Mouse (Mus musculus): Measurements from ENCODE around the gene Gpr137. TPM values are rescaled to one million over a fixed set of nuclear protein-coding genes. Genes with fewer than 3 reads are reported as not detected.
A peak's percentile ranks its signal among the peaks of the same experiment; 100 is the strongest.
"Not testable (repeated sequence)": the region's sequence is repeated elsewhere in the genome, so short reads cannot be mapped to it uniquely, and the experiment has no call there.

Gpr137 gene
- polyA plus RNA-seq, 1 experiment from 2014 or later: 33.1 TPM

GRCm38 (mm10) chr19:6904846-6905245 is 37.4 kb downstream of the Gpr137 start:
- WGBS: 69% methylated on average over 2 of the region's 2 CpGs
- Histone ChIP-seq H3K4me3 (replicated peaks; ENCODE audit: low read depth, low read length) (no peak overlapping the region), H3K9ac (ENCODE audit: low read depth, low read length) (no peak overlapping the region), H3K27ac (peak overlapping the region; percentile 36; the same call in 1 of the 2 replicates), H3K4me2 (ENCODE audit: low read length) (no peak overlapping the region), H3K36me3 (ENCODE audit: insufficient read depth, low read length) (peaks cover 22% of the 10 kb centered on the region; the same call in 1 of the 2 replicates), H3K9me3 (replicated peaks; ENCODE audit: low read length) (no peaks in the 10 kb centered on the region), H3K4me1 (replicated peaks; ENCODE audit: insufficient read depth, low read length) (peaks cover 8% of the 10 kb centered on the region), H3K27me3 (ENCODE audit: insufficient read depth, low read length) (no peaks in the 10 kb centered on the region)
- DNase-seq (ENCODE audit: low spot score): no peak
- TF ChIP-seq CTCF (IDR thresholded peaks at IDR 0.05; ENCODE audit: low read depth): no peak
- ATAC-seq (replicated peaks; ENCODE audit: low FRiP score, low read depth): 0 out of 2 replicates have a peak, but pooled peaks have one; percentile 18

DNA sequence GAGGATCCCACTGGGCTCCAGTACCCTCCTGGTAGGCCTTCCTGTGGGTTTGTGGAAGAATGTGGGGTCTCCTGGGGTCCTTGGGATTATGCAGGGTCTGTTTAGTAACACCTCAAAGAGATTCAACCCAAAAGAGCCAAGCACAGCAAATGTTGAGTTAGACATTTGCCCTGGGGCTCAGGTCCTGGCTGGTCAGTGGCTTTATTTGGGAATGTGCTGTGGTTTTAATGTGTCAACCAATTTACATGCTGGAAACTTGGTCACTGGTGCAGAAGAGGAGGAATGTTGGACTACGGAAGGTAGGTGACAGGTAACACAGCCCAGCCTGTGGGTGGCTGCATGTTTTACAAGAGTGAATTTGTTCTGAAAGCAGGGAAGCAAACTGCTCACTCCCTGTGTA is 39.2 kb downstream of the Gpr137 start:
- ATAC-seq (replicated peaks; ENCODE audit: low FRiP score, low read depth) (no peak), DNase-seq (ENCODE audit: low spot score) (no peak)
- Histone ChIP-seq H3K4me3 (replicated peaks; ENCODE audit: low read depth, low read length) (no peak overlapping the region), H3K27ac (peak overlapping the region; percentile 31; the same call in 1 of the 2 replicates), H3K4me1 (replicated peaks; ENCODE audit: insufficient read depth, low read length) (peaks cover 7% of the 10 kb centered on the region), H3K36me3 (ENCODE audit: insufficient read depth, low read length) (peaks cover 22% of the 10 kb centered on the region; the same call in 1 of the 2 replicates), H3K27me3 (ENCODE audit: insufficient read depth, low read length) (no peaks in the 10 kb centered on the region), H3K4me2 (ENCODE audit: low read length) (no peak overlapping the region), H3K9me3 (replicated peaks; ENCODE audit: low read length) (no peaks in the 10 kb centered on the region), H3K9ac (ENCODE audit: low read depth, low read length) (no peak overlapping the region)
- WGBS: 70% methylated on average over 1 of the region's 1 CpGs
- TF ChIP-seq CTCF (IDR thresholded peaks at IDR 0.05; ENCODE audit: low read depth): no peak

GRCm38 (mm10) chr19:6899641-6900040 is 42.6 kb downstream of the Gpr137 start:
- no peak overlapping the region for H3K4me2 ChIP-seq (ENCODE audit: low read length)
- DNase-seq (ENCODE audit: low spot score) (no peak), ATAC-seq (replicated peaks; ENCODE audit: low FRiP score, low read depth) (no peak)
- H3K9me3 ChIP-seq (replicated peaks; ENCODE audit: low read length): no peaks in the 10 kb centered on the region
- 83% methylated on average over 4 of the region's 4 CpGs for WGBS
- TF ChIP-seq CTCF (IDR thresholded peaks at IDR 0.05; ENCODE audit: low read depth): no peak
- H3K27me3 ChIP-seq (ENCODE audit: insufficient read depth, low read length): no peaks in the 10 kb centered on the region
- H3K36me3 ChIP-seq (ENCODE audit: insufficient read depth, low read length): 0 out of 2 replicates have a peak, but pooled peaks cover 3% of the 10 kb centered on the region
- H3K9ac ChIP-seq (ENCODE audit: low read depth, low read length): no peak overlapping the region
- H3K4me1 ChIP-seq (replicated peaks; ENCODE audit: insufficient read depth, low read length): no peaks in the 10 kb centered on the region
- H3K27ac ChIP-seq: no peak overlapping the region
- no peak overlapping the region for H3K4me3 ChIP-seq (replicated peaks; ENCODE audit: low read depth, low read length)

GRCm38 (mm10) chr19:6895608-6896305 is 46.5 kb downstream of the Gpr137 start:
- not testable (repeated sequence) for H3K4me1 ChIP-seq (replicated peaks; ENCODE audit: insufficient read depth, low read length); H3K27ac ChIP-seq; ATAC-seq (replicated peaks; ENCODE audit: low FRiP score, low read depth); H3K9me3 ChIP-seq (replicated peaks; ENCODE audit: low read length); DNase-seq (ENCODE audit: low spot score); H3K4me2 ChIP-seq (ENCODE audit: low read length); H3K27me3 ChIP-seq (ENCODE audit: insufficient read depth, low read length); H3K4me3 ChIP-seq (replicated peaks; ENCODE audit: low read depth, low read length); H3K36me3 ChIP-seq (ENCODE audit: insufficient read depth, low read length); H3K9ac ChIP-seq (ENCODE audit: low read depth, low read length)
- 91% methylated on average over 18 of the region's 18 CpGs for WGBS

DNA sequence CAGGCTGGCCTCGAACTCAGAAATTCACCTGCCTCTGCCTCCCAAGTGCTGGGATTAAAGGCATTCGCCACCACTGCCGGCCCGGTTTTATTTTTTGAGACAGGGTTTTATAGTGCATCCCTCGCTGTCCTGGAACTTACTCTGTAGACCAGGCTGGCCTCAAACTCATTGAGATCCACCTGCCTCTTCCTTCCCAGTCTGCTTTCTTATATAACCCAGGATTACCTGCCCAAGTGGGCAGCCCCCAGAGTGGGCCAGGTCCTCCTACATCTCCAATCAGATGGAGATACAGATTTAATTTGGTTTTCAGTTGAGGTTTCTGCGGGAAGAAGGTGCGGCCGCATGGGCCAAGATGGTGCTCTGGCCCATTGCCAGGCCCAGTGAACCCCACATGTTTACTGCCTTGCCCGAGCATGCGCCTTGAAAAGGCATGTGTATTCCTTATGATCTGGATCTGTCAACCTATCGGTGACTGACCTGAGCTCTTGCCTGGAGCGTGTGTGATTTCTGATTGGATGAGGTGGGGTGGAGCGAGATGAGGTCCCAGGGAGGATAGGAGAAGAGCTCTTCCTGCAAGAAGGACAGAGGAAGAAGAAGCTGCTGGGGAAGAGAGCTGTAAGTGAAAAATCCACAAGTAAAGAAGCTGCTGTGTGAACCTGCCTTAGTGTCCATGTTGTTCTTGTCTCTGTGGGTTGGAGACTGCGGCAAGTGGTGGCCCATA is 48.4 kb downstream of the Gpr137 start:
- no peaks in the 10 kb centered on the region for H3K4me1 ChIP-seq (replicated peaks; ENCODE audit: insufficient read depth, low read length)

GRCm38 (mm10) chr19:6892512-6892911 is 49.8 kb downstream of the Gpr137 start:
- no peaks in the 10 kb centered on the region for H3K27me3 ChIP-seq (ENCODE audit: insufficient read depth, low read length)
- TF ChIP-seq CTCF (IDR thresholded peaks at IDR 0.05; ENCODE audit: low read depth): no peak
- H3K27ac ChIP-seq: no peak overlapping the region
- ATAC-seq (replicated peaks; ENCODE audit: low FRiP score, low read depth) (no peak), DNase-seq (ENCODE audit: low spot score) (no peak)
- H3K9me3 ChIP-seq (replicated peaks; ENCODE audit: low read length): no peaks in the 10 kb centered on the region
- H3K4me1 ChIP-seq (replicated peaks; ENCODE audit: insufficient read depth, low read length): no peaks in the 10 kb centered on the region
- 23% methylated on average over 4 of the region's 4 CpGs for WGBS
- H3K4me3 ChIP-seq (replicated peaks; ENCODE audit: low read depth, low read length): no peak overlapping the region
- H3K9ac ChIP-seq (ENCODE audit: low read depth, low read length): no peak overlapping the region
- H3K4me2 ChIP-seq (ENCODE audit: low read length): no peak overlapping the region
- no peaks in the 10 kb centered on the region for H3K36me3 ChIP-seq (ENCODE audit: insufficient read depth, low read length)

More for the DNA sequence above, 48.4 kb downstream of the Gpr137 start:
- no peaks in the 10 kb centered on the region for H3K27me3 ChIP-seq (ENCODE audit: insufficient read depth, low read length)
- no peak for TF ChIP-seq CTCF (IDR thresholded peaks at IDR 0.05; ENCODE audit: low read depth)
- H3K9me3 ChIP-seq (replicated peaks; ENCODE audit: low read length): no peaks in the 10 kb centered on the region
- no peak overlapping the region for H3K4me3 ChIP-seq (replicated peaks; ENCODE audit: low read depth, low read length)
- ATAC-seq (replicated peaks; ENCODE audit: low FRiP score, low read depth) (no peak), DNase-seq (ENCODE audit: low spot score) (no peak)
- no peak overlapping the region for H3K4me2 ChIP-seq (ENCODE audit: low read length)
- no peak overlapping the region for H3K9ac ChIP-seq (ENCODE audit: low read depth, low read length)
- H3K36me3 ChIP-seq (ENCODE audit: insufficient read depth, low read length): no peaks in the 10 kb centered on the region
- 94% methylated on average over 14 of the region's 14 CpGs for WGBS
- no peak overlapping the region for H3K27ac ChIP-seq

Small RNAs within 50 kb of the gene (microRNA-seq; reads per million reads assigned to microRNA genes)
- gene Mir6990: 0.80 reads per million

Other genes starting within 250 kb of the Gpr137 start
- gene Rps6ka4, start 101.8 kb downstream of the Gpr137 start, polyA plus RNA-seq (2015; fragmentation: Nextera tagmentation; extraction: Ambion mirVana): 19.6 TPM in 2 replicates
- 0.73 and 0.87 TPM in 2 replicates for gene Ccdc88b, start 84.3 kb downstream of the Gpr137 start, polyA plus RNA-seq (2015; fragmentation: Nextera tagmentation; extraction: Ambion mirVana)
- 137 and 142 TPM in 2 replicates for gene Trmt112, start 32.8 kb downstream of the Gpr137 start, polyA plus RNA-seq (2015; fragmentation: Nextera tagmentation; extraction: Ambion mirVana)
- gene Prdx5, start 32.4 kb downstream of the Gpr137 start, polyA plus RNA-seq (2015; fragmentation: Nextera tagmentation; extraction: Ambion mirVana): 822 and 884 TPM in 2 replicates
- gene Esrra, start 20.7 kb downstream of the Gpr137 start, polyA plus RNA-seq (2015; fragmentation: Nextera tagmentation; extraction: Ambion mirVana): 22.7 and 23.0 TPM in 2 replicates
- 3.9 and 4.0 TPM in 2 replicates for gene Catsperz, start 17.1 kb downstream of the Gpr137 start, polyA plus RNA-seq (2015; fragmentation: Nextera tagmentation; extraction: Ambion mirVana)
- 0.46 and 0.69 TPM in 2 replicates for gene Kcnk4, start 8.0 kb downstream of the Gpr137 start, polyA plus RNA-seq (2015; fragmentation: Nextera tagmentation; extraction: Ambion mirVana)
- 75.8 and 76.5 TPM in 2 replicates for gene Bad, start 619 bp downstream of the Gpr137 start, polyA plus RNA-seq (2015; fragmentation: Nextera tagmentation; extraction: Ambion mirVana)
- gene Ppp1r14b, start 32.5 kb upstream of the Gpr137 start, polyA plus RNA-seq (2015; fragmentation: Nextera tagmentation; extraction: Ambion mirVana): 144 and 174 TPM in 2 replicates
- gene Plcb3, start 34.0 kb upstream of the Gpr137 start, polyA plus RNA-seq (2015; fragmentation: Nextera tagmentation; extraction: Ambion mirVana): 24.6 and 28.5 TPM in 2 replicates
- gene Fkbp2, start 38.0 kb upstream of the Gpr137 start, polyA plus RNA-seq (2015; fragmentation: Nextera tagmentation; extraction: Ambion mirVana): 128 and 129 TPM in 2 replicates
- 52.8 and 56.6 TPM in 2 replicates for gene Vegfb, start 45.2 kb upstream of the Gpr137 start, polyA plus RNA-seq (2015; fragmentation: Nextera tagmentation; extraction: Ambion mirVana)
- 30.7 and 32.1 TPM in 2 replicates for gene Dnajc4, start 50.1 kb upstream of the Gpr137 start, polyA plus RNA-seq (2015; fragmentation: Nextera tagmentation; extraction: Ambion mirVana)
- 39.0 and 40.8 TPM in 2 replicates for gene Nudt22, start 53.6 kb upstream of the Gpr137 start, polyA plus RNA-seq (2015; fragmentation: Nextera tagmentation; extraction: Ambion mirVana)
- gene Trpt1, start 53.7 kb upstream of the Gpr137 start, polyA plus RNA-seq (2015; fragmentation: Nextera tagmentation; extraction: Ambion mirVana): 14.5 and 14.7 TPM in 2 replicates
- 3.5 and 4.3 TPM in 2 replicates for gene Fermt3, start 77.0 kb upstream of the Gpr137 start, polyA plus RNA-seq (2015; fragmentation: Nextera tagmentation; extraction: Ambion mirVana)
- gene Stip1, start 97.5 kb upstream of the Gpr137 start, polyA plus RNA-seq (2015; fragmentation: Nextera tagmentation; extraction: Ambion mirVana): 131 and 149 TPM in 2 replicates
- gene Macrod1, start 114.3 kb upstream of the Gpr137 start, polyA plus RNA-seq (2015; fragmentation: Nextera tagmentation; extraction: Ambion mirVana): 28.0 and 35.5 TPM in 2 replicates
- gene Flrt1, start 163.2 kb upstream of the Gpr137 start, polyA plus RNA-seq (2015; fragmentation: Nextera tagmentation; extraction: Ambion mirVana): 4.8 and 5.1 TPM in 2 replicates

Data from kidney, postnatal 0 days (tissue).